Mouse (Mus musculus): Measurements from ENCODE around the gene Pradc1. TPM values are rescaled to one million over a fixed set of nuclear protein-coding genes. Genes with fewer than 3 reads are reported as not detected.
"Not testable (repeated sequence)": the region's sequence is repeated elsewhere in the genome, so short reads cannot be mapped to it uniquely, and the experiment has no call there.

The Pradc1 gene
- polyA plus RNA-seq, 1 experiment from 2014 or later: 30.3 TPM

GRCm38 (mm10) chr6:85478416-85478815 is 26.6 kb upstream of the Pradc1 start:
- Histone ChIP-seq H3K4me2 (replicated peaks) (no peak overlapping the region), H3K9me3 (replicated peaks) (no peaks in the 10 kb centered on the region), H3K4me3 (no peak overlapping the region), H3K4me1 (no peaks in the 10 kb centered on the region), H3K27ac (no peak overlapping the region), H3K9ac (no peak overlapping the region), H3K27me3 (peaks cover 35% of the 10 kb centered on the region), H3K36me3 (no peaks in the 10 kb centered on the region)
- no peak for ATAC-seq (ENCODE audit: low FRiP score)
- WGBS: 37% methylated on average over 14 of the region's 14 CpGs

DNA sequence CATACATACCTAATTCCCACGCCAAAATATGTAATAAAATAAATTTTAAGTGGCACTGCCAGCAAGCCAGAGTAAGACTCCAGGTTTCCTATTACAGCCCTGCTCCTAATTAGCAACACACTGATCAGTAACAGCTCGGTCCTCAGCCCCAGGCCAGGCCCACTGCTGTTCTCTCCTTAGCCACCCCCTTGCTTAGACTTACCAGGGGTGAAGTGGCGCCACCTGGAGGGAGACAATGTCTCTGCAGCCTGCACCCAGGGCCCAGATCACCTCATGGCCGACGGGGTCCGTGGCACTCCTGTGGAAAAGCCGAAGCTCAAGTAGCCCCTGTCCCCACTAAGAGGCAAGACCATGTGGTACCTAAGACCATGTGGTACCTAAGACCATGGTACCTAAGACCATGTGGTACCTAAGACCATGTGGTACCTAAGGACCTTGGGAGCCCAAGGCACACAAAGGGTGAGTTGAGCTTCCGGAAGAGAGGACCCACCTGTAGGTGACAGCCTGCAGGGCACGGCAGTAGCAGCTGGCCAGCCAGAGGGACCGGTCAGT is 25.7 kb upstream of the Pradc1 start:
- WGBS: 38% methylated on average over 10 of the region's 10 CpGs
- no peak overlapping the region for H3K4me3 ChIP-seq
- no peak overlapping the region for H3K27ac ChIP-seq
- no peaks in the 10 kb centered on the region for H3K9me3 ChIP-seq (replicated peaks)
- H3K36me3 ChIP-seq: 0 out of 2 replicates have a peak, but pooled peaks cover 6% of the 10 kb centered on the region
- peaks cover 25% of the 10 kb centered on the region for H3K27me3 ChIP-seq
- H3K9ac ChIP-seq: no peak overlapping the region
- no peaks in the 10 kb centered on the region for H3K4me1 ChIP-seq
- no peak overlapping the region for H3K4me2 ChIP-seq (replicated peaks)
- ATAC-seq (ENCODE audit: low FRiP score): 0 out of 2 replicates have a peak, but pooled peaks have one; percentile 26

- Histone ChIP-seq H3K36me3 (0 out of 2 replicates have a peak, but pooled peaks cover 6% of the 10 kb centered on the region), H3K4me2 (replicated peaks) (no peak overlapping the region), H3K9me3 (replicated peaks) (no peaks in the 10 kb centered on the region), H3K4me1 (0 out of 2 replicates have a peak, but pooled peaks cover 3% of the 10 kb centered on the region), H3K27ac (no peak overlapping the region), H3K9ac (no peak overlapping the region), H3K4me3 (no peak overlapping the region), H3K27me3 (peaks cover 19% of the 10 kb centered on the region)
- no peak for ATAC-seq (ENCODE audit: low FRiP score)
- WGBS: 89% methylated on average over 3 of the region's 3 CpGs
Measured at GRCm38 (mm10) chr6:85475581-85475980, 23.8 kb upstream of the Pradc1 start.

DNA sequence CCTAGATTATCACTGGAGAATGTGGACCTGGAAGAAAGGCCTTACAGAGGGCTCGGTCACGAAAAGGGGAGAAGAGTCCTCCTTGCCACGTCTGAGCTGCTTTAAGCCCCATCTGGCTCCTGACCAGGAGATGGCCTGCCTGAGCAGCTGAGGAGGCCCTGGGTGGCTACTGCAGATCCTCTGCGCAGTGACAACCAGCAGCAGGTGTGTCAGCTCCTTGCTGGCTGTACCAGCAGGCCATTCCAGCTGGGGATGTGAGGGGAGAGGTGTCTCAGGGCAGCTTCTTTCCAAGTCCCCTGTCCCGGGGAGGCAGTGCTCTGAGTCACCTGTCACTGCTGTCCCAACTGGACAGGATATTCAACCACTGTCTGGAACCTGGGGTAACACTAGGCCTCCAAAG is 20.8 kb upstream of the Pradc1 start:
- ATAC-seq (ENCODE audit: low FRiP score): no peak
- Histone ChIP-seq H3K27ac (no peak overlapping the region), H3K4me2 (replicated peaks) (no peak overlapping the region), H3K4me1 (0 out of 2 replicates have a peak, but pooled peaks cover 3% of the 10 kb centered on the region), H3K36me3 (peaks cover 31% of the 10 kb centered on the region), H3K27me3 (peaks cover 6% of the 10 kb centered on the region), H3K4me3 (no peak overlapping the region), H3K9me3 (replicated peaks) (no peaks in the 10 kb centered on the region), H3K9ac (no peak overlapping the region)
- 58% methylated on average over 5 of the region's 5 CpGs for WGBS

- peaks cover 37% of the 10 kb centered on the region for H3K36me3 ChIP-seq
- no peak overlapping the region for H3K9ac ChIP-seq
- H3K4me1 ChIP-seq: 0 out of 2 replicates have a peak, but pooled peaks cover 3% of the 10 kb centered on the region
- H3K4me3 ChIP-seq: no peak overlapping the region
- WGBS: 55% methylated on average over 8 of the region's 8 CpGs
- no peak for ATAC-seq (ENCODE audit: low FRiP score)
- no peak overlapping the region for H3K4me2 ChIP-seq (replicated peaks)
- H3K27me3 ChIP-seq: 0 out of 2 replicates have a peak, but pooled peaks cover 3% of the 10 kb centered on the region
- no peaks in the 10 kb centered on the region for H3K9me3 ChIP-seq (replicated peaks)
- H3K27ac ChIP-seq: no peak overlapping the region
Measured at GRCm38 (mm10) chr6:85471962-85472361, 20.2 kb upstream of the Pradc1 start.

GRCm38 (mm10) chr6:85469660-85470430 is 18.1 kb upstream of the Pradc1 start:
- WGBS: 74% methylated on average over 5 of the region's 5 CpGs
- no peak for ATAC-seq (ENCODE audit: low FRiP score)
- no peak overlapping the region for H3K4me2 ChIP-seq (replicated peaks)
- no peaks in the 10 kb centered on the region for H3K27me3 ChIP-seq
- H3K27ac ChIP-seq: no peak overlapping the region
- H3K36me3 ChIP-seq: peaks cover 58% of the 10 kb centered on the region
- H3K4me3 ChIP-seq: no peak overlapping the region
- H3K9ac ChIP-seq: no peak overlapping the region
- H3K4me1 ChIP-seq: 0 out of 2 replicates have a peak, but pooled peaks cover 3% of the 10 kb centered on the region
- H3K9me3 ChIP-seq (replicated peaks): no peaks in the 10 kb centered on the region

DNA sequence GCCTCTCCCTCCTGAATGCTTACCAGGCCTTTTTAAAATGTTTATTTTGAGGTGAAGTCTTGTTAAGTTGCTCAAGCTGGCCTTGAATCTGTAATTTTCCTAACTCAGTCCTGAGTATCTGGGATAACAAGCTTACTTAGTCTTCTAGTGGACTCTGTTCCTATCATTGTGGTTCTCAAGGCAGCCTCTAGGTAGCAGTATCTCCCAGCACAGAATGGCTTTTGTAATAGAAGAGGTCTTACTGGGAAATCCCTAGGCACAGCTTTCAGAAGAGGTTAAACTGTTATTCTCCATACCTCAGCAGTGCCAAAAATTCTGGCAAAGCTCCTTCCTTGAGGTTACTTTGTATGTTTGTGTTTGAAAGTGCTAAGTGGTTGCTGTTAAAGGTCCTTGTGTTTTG is 13.6 kb upstream of the Pradc1 start:
- H3K27me3 ChIP-seq: no peaks in the 10 kb centered on the region
- no peaks in the 10 kb centered on the region for H3K4me1 ChIP-seq
- H3K36me3 ChIP-seq: peaks cover 97% of the 10 kb centered on the region
- H3K4me3 ChIP-seq: no peak overlapping the region
- ATAC-seq (ENCODE audit: low FRiP score): no peak
- no peaks in the 10 kb centered on the region for H3K9me3 ChIP-seq (replicated peaks)
- no peak overlapping the region for H3K27ac ChIP-seq
- H3K4me2 ChIP-seq (replicated peaks): no peak overlapping the region
- no peak overlapping the region for H3K9ac ChIP-seq

- H3K27ac ChIP-seq: no peak overlapping the region
- 85% methylated on average over 2 of the region's 2 CpGs for WGBS
- peaks cover 57% of the 10 kb centered on the region for H3K36me3 ChIP-seq
Measured at GRCm38 (mm10) chr6:85459621-85460020, 7.9 kb upstream of the Pradc1 start.

DNA sequence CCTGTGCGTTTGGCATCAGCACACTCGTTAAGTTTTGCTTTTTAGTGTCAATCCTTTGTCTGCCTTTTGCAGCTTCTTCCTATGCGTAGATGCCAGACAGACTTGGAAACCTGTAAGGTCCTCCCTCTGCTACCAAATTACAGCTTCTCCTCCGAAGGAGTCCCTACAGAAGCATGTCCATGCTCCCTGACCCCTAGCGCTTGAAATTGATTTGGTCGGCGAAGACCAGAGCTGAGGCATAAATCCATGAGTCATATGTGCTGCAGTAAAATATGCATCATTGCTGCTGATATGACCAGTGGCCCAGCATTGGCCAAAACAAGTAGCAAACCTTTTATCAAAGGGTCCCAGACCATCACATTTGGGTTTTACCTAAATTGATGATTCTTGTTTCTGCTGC is 1.0 kb upstream of the Pradc1 start:
- H3K4me2 ChIP-seq (replicated peaks): peak overlapping the region; percentile 83
- peaks cover 37% of the 10 kb centered on the region for H3K4me1 ChIP-seq
- H3K36me3 ChIP-seq: no peaks in the 10 kb centered on the region
- H3K27ac ChIP-seq: 0 out of 2 replicates have a peak overlapping the region, but pooled peaks have one; percentile 96
- H3K9me3 ChIP-seq (replicated peaks): no peaks in the 10 kb centered on the region
- no peak for ATAC-seq (ENCODE audit: low FRiP score)
- 10% methylated on average over 7 of the region's 7 CpGs for whole genome bisulfite sequencing
- H3K27me3 ChIP-seq: no peaks in the 10 kb centered on the region
- peak overlapping the region; percentile 91 for H3K9ac ChIP-seq
- H3K4me3 ChIP-seq: peak overlapping the region; percentile 79

More at GRCm38 (mm10) chr6:85459621-85460020, 7.9 kb upstream of the Pradc1 start:
- Histone ChIP-seq H3K9me3 (replicated peaks) (no peaks in the 10 kb centered on the region), H3K4me3 (no peak overlapping the region), H3K27me3 (no peaks in the 10 kb centered on the region), H3K4me1 (peaks cover 12% of the 10 kb centered on the region), H3K9ac (no peak overlapping the region), H3K4me2 (replicated peaks) (no peak overlapping the region)
- no peak for ATAC-seq (ENCODE audit: low FRiP score)

DNA sequence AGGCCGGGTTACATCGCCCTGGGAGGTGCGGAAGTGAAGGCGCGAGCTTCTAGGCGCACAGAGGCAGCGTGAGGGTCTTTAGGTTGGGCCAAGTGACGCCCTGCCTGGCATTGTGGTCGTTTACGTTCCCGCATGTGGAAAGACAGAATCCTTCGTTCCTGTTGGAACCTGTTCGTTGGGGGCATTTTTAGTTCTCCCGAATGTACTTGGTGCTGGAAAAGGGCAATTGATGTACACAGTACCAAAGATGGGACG is 568 bp upstream of the Pradc1 start:
- 1% methylated on average over 15 of the region's 15 CpGs for WGBS
- Histone ChIP-seq H3K9me3 (replicated peaks) (no peaks in the 10 kb centered on the region), H3K4me1 (peaks cover 37% of the 10 kb centered on the region), H3K4me2 (replicated peaks) (peak overlapping the region; percentile 83), H3K4me3 (peak overlapping the region; percentile 79), H3K27ac (peak overlapping the region; percentile 96), H3K27me3 (no peaks in the 10 kb centered on the region), H3K36me3 (peaks cover 4% of the 10 kb centered on the region; the same call in 1 of the 2 replicates), H3K9ac (peak overlapping the region; percentile 91)
- no peak for ATAC-seq (ENCODE audit: low FRiP score)

GRCm38 (mm10) chr6:85450697-85451663 is 790 bp downstream of the Pradc1 start, which contains the start of gene Cct7:
Gene Cct7 (plus strand): TSS chr6:85451514.
- peak within 1 kb of the TSS; percentile 96 for H3K27ac ChIP-seq
- 3% methylated on average over 94 of the region's 96 CpGs for WGBS
- H3K27me3 ChIP-seq: no peaks in the 10 kb centered on the region
- H3K36me3 ChIP-seq: peaks cover 18% of the 10 kb centered on the region
- peak; percentile 95 for ATAC-seq (ENCODE audit: low FRiP score)
- no peaks in the 10 kb centered on the region for H3K9me3 ChIP-seq (replicated peaks)
- peaks cover 30% of the 10 kb centered on the region for H3K4me1 ChIP-seq
- peak within 1 kb of the TSS; percentile 91 for H3K9ac ChIP-seq
- H3K4me3 ChIP-seq: peak within 1 kb of the TSS; percentile 79
- H3K4me2 ChIP-seq (replicated peaks): peak within 1 kb of the TSS; percentile 83

- not testable (repeated sequence) for H3K27ac ChIP-seq; H3K9ac ChIP-seq; H3K9me3 ChIP-seq (replicated peaks); H3K27me3 ChIP-seq; ATAC-seq (ENCODE audit: low FRiP score)
- Histone ChIP-seq H3K4me2 (replicated peaks) (peak overlapping the region; percentile 83), H3K36me3 (peaks cover 26% of the 10 kb centered on the region), H3K4me1 (peaks cover 27% of the 10 kb centered on the region), H3K4me3 (0 out of 2 replicates have a peak overlapping the region, but pooled peaks have one; percentile 79)
- WGBS: 74% methylated on average over 1 of the region's 1 CpGs
Measured at GRCm38 (mm10) chr6:85450140-85450539, 1.6 kb downstream of the Pradc1 start.

Data from hindbrain, embryonic 12.5 days (tissue).